Mouse (Mus musculus) liver, adult (tissue): ENCODE results near the gene Kcnh5.

Experiments
- GATA4 ChIP-seq: IDR thresholded peaks from 2 replicates; pipeline ENCODE4 v1.6.1; 2014; ENCODE audit warnings: mild to moderate bottlenecking, low read length; ENCODE audit not compliant: insufficient replicate concordance

Gene Kcnh5

DNA sequence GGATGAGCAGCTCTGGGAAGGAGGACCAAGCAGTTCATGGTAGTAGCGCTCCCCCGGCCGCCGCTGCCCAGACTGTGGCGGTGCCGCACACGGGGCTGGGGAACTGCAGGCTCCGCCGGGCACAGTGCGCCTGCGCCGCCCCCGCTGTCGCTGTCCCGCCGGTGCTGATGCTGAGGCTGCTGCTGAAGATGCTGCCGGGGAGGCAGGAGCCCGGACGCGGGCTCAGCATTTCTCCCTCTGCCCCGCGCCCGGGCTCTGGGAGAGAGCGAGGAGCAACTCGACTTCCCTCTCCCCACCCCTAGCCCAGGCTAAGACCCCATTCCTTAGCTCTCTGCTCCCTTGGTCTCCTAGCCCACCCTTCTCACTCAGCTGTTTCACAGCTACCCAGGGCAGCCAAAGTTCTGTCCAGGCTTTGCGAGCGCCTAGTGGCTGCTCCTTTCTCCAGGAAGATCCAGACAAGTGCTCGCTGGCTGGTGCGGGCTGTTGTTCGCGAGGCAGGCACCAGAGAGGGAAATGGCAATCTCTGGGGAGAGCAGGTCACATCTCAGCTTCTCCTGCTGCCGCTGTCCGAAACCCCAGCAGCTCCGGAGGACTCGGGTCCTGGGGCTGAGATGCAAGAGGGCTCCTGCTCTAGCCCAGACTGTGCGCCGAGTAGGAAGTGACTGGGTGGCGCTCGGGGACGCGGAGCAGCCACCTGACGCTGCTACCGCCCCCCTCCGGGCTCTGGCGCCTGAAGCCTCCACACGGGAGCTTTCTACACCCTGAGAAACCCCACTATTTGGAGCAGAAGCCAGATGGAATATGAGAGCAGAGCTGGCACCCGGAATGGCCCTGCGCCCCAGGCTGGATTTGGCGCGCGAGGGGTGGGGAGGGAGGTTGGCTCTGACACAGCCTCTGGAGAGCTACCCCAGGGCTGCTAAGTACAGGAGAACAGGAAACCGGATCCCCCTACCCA is at the start of gene Kcnh5:
Gene Kcnh5, minus strand, starts transcription at position 642 of the 955 bp plus-strand sequence.
- TF ChIP-seq GATA4 = no peak

DNA sequence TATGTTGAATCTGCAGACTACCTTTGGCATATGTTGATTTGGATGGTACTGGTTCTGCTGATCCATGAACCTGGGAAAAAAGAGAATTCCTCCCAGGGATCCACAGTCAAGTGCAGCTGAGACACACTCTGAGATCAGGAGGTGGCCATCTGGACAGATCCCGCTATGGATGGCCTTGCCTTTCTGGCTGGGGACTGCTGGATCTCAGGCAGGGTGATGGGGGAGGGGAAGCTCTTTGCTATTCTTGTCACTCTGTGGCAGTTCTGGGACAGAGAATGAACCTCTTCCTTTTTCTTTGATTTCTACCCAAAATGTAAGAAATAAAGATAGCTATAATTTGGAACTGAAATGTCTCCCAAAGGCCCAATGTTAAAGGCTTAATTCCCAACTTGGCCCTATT is 46.8 kb upstream of the Kcnh5 start:
- no peak for TF ChIP-seq GATA4

DNA sequence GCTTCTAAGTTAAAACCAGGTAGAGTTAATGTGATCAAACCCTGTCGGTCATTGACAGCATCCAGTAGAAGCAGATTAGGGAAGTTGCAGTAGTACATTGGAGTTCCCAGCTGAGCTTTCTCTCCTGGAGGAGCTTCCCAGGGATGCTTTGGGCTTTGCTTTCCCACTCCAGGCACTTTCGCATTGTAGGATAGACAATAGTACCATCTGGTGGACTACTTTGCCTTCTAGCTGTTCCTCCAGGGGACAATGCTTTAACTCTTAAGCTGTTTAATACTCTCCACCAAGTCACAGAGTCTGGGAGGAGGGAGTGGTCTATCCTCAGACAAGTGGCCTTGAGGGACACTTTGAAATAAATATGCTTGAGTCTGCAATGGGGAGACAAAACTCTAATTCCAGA is 12.3 kb upstream of the Kcnh5 start:
- no peak for TF ChIP-seq GATA4

DNA sequence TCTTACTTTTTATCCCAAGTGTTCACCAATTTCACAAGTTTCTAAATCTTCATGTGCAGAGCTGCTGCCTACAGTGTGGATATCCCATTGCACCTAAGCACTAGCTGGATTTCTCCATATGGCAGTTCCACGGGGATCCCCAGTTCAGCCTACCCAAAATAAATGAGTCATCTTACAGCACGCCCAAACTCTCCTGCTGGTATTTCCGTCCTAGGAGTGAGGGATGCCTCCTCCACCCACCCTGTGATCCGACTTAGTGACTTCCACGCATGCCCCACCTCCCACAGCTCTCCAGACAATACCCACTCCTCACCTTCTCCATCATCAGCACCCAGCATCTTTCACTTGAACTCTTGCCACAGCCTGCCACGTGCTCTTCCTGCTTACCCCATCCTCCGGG is 5.5 kb upstream of the Kcnh5 start:
- no peak for TF ChIP-seq GATA4

DNA sequence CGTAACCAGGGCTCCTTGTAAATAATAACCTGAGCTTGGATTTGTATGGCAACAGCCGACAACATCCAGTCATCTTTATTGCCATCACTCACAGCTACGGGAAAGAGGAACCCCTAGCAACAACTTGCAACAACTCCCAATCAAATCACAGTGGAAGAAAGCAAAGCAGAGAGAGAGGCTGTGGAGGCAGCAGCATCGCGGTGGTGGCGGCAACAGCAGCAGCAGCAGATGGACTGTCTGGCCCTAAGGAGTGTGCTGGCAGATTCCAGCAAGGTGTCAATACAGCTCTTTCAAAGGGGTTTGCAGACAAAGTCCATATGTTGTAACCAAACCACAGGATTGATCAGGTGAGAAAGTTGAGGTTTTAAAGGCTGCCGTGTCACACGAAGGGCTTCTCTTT is 2.4 kb upstream of the Kcnh5 start:
- no peak for TF ChIP-seq GATA4

DNA sequence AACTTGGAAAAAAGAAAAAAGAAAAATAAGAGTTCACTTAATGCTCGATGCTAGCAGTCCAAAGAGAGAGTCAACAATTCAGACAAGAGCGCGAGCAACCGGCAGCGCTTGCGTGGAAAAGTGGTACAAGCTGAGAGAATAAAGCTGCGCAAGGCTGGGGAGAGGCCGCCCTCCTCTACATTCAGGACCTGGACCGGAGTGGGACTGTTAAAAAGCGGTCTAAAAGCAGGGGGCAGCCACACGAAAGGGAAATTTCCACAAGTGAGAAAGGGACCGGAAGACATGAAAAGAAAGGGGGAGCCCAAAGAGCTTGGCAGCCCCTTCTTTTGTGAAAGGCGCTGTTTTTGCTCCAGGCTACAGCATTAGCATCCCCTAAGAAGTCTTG is 506 bp upstream of the Kcnh5 start:
- TF ChIP-seq GATA4 = no peak

DNA sequence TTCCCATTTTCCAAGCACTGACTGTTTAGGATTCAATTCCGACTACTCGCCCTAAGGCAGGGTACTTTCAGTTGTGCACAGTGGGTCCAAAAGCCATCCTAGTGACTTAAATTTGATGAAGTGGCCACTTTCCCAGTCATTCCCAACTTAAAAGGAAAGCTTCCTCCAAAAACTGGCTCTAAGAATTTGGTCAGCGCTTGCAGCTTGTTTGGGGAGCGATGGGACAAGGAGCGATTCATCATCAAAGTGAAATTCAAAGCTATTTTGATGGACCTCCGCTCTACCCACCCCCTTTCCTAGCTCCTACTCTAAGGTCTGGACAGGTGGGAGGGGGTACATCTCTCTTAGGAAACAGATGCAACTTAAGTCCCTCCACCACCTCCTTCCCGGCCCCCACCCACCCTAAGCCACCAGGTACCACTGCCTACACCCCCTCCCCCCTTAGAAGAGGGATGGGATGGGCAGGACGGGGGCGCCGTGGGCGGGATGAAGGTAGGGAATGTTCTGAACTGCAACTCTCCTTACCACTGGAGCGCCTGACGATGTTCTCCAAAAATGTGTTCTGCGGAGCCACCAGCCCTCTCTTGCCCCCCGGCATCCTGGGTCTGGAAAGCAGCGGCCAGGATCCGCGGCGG is 1.1 kb downstream of the Kcnh5 start:
- no peak for TF ChIP-seq GATA4

DNA sequence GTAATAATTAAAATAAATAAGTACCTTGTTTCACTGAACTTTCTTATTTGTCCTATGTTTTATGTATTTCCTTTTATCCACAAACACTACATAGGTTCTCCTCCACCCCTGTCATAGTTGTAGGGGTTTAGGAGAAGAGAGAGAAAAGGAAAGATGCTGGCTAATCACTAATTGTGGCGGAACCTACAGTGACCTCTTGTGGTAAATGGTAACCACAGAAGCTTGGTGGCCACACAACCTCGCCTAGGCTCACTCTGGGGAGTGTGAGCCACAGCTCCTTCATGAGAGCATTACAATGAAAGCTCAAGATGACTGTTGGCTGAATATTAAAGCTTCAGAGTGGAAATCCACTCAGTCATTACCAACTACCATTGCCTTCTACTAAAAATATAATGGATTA is 6.2 kb downstream of the Kcnh5 start:
- TF ChIP-seq GATA4 = no peak

DNA sequence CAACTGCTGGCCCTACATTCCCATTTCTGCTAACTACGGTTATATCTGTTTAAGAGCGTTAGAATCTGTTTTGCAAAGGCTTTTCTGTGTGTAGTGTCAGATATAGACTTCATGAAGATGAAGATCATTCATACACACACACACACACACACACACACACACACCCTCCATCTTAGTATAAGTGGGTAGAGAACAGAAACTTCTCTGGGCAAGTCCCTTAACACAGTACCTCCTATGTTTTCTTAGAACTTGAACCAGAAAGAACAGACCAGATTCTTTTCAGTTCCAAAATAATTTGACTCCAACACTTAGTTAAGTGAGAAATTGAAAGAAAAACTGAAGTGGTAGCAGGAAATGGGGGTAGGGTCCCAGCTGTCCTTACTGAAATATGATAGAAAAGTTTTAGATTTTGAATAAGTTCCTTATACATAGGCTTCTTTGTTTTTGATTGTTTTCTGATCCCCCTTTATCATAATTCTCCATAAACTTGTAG is 24.0 kb downstream of the Kcnh5 start:
- TF ChIP-seq GATA4 = no peak

DNA sequence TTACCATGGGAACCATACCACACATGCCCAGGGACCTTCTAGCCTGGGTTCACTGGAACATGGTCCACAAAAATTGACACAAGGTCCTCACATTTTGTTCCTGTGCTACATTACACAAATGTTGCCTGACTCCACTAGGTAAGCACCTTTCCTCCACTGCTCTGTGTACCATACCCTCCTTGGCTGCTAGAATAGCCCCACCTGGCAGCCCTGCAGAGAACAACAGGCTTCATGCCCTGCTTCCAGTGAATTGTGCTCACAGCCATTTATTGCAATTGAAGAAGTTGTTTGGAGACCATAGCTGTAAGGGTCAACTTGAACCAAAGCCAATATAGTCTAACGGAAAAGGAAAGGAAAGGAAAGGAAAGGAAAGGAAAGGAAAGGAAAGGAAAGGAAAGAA is 37.3 kb downstream of the Kcnh5 start:
- TF ChIP-seq GATA4 = no peak

DNA sequence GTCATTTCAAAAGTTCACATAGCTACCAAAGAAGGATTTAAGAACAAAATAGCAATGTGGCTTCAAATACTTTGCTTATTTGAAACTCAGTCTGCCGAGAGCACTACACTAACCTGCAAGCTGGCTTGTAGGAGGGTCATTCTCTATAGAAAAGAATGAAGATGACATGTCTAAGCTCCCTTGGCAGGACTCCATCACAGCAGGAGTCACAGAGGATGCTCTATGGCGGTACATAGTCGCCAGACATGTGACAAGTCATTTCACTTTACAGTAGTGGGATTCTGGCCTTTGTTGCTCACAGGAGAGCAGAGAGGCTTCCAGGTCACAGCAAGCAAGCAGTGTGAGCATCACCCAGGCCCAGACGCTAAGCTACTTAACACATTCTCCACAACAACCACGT is 85.2 kb downstream of the Kcnh5 start:
- TF ChIP-seq GATA4 = no peak

DNA sequence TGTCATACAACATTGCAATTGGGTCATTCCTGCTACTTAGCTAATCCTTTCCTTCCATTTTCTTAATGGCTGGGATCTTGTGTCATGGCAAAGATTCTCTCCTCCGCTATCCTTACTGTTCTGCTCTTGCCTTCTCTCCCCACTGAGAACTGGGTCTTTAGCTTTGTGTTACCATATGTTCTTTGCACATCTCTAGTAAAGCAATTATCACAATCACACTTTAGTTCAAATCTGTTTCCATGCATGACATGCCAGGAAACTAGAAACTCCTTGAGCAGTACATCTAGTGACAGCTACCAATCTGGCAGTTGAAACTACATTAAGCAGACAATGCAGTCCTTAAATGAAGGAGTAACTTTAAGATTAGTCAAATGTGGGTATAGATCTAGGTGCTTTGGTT is 86.2 kb downstream of the Kcnh5 start:
- TF ChIP-seq GATA4 = no peak

DNA sequence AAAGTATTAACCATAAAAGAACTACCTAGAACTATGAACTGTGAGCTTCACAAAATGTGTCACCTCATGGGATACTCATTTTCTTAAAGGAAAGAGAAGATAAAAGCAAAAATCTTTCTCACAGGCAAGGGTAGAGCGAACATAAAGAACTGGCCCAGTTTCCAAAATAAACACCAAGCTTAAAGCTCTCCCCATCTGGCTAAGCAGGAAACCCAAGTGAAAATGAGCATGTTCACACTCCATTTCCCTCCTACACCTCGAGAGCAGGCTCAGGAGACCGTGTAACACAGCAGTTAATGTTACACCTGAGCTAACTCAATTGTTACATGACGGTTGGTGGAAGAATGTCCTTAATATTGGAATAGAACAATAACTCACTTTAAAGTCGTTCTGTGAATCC is 100.0 kb downstream of the Kcnh5 start:
- no peak for TF ChIP-seq GATA4

DNA sequence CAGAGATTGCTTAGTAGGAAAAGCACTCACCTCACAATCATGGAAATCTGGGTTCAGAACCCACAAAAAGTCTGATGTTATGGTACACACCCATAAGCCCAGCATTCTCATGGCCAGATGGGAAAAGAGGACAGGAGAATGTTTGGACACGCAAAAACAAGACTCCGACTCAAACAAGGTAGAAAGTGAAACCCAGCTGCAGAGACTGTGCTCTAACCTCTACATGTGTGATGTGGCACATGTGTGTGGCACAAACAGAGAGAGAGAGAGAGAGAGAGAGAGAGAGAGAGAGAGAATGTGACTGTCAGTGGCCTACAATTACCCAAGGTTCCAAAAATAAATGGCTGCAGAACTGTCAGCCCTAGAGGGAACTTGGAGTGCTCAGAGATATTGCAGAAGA is 106.1 kb downstream of the Kcnh5 start:
- no peak for TF ChIP-seq GATA4

DNA sequence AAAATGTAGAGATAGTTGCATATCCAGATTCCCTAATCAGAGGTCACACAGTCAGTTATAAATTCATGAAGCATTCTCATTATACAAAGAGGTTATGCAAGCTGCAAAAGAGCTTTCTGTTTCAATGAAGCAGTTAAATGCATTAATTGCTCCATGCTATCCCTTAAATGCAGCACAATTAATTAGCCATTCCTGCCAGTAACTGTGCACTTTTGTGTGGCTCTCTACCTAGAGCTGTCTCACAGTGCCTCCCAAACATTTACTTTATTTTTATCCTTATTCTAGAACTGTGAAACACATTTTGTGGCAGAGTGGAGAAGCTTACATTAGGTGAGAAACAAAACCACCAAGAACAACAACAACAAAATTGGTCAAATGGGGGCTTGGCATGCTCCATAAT is 114.6 kb downstream of the Kcnh5 start:
- no peak for TF ChIP-seq GATA4

DNA sequence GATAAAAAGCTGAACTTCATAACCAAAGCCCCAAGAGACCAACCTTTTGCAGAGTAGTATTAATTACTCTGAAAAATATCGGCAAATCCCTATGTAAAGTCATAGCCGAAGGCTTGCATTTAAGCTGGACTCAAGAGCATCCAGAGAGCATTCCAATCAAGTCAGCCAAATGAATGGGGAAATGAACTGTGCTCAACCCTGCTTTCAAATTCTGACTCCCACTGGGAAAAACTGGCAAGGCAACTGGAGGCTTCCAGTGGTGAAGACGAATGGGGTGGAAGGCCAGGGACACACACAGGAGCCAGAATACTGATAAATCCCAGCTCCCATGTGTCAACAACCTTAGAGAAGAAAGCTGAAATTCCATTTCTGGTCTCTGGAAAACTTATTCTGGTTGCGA is 115.4 kb downstream of the Kcnh5 start:
- no peak for TF ChIP-seq GATA4

DNA sequence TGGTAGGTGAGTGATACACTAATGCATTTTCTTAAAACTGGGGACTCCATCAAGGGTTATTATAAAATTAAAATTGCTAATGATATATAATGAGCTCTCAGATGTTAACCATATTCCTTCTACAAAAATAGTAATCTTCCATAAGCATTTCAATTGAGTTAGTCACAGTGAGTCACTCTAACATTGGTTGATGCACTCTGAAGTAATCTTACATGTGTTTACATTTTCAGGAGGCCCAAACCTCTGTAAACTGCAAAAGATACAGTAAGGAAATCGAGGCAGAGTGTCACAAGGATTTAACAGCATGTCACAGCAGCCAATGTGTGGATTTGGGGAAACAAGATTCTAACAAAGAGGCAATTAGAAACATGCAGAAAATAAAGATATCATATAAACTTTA is 123.4 kb downstream of the Kcnh5 start:
- no peak for TF ChIP-seq GATA4

DNA sequence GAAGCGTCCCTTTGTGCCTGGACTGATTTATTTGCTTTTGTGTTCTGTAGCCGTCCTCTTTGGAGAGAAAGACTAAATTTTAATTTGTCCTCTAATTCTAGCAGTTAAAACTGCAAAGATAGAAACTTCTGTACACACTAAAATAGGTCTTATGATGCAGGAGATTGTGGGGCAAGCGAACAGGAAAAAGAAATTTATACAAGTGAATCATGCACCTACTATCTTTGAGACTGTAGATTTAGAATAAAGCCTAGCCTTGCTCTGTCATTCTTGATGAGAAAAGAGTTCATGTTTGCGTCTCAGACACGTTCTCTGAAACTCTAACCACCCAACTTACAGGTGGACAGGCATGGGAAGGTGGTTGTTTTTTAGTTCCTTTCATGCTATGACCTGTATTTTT is 140.4 kb downstream of the Kcnh5 start:
- no peak for TF ChIP-seq GATA4
